In the genomic region with DNA sequence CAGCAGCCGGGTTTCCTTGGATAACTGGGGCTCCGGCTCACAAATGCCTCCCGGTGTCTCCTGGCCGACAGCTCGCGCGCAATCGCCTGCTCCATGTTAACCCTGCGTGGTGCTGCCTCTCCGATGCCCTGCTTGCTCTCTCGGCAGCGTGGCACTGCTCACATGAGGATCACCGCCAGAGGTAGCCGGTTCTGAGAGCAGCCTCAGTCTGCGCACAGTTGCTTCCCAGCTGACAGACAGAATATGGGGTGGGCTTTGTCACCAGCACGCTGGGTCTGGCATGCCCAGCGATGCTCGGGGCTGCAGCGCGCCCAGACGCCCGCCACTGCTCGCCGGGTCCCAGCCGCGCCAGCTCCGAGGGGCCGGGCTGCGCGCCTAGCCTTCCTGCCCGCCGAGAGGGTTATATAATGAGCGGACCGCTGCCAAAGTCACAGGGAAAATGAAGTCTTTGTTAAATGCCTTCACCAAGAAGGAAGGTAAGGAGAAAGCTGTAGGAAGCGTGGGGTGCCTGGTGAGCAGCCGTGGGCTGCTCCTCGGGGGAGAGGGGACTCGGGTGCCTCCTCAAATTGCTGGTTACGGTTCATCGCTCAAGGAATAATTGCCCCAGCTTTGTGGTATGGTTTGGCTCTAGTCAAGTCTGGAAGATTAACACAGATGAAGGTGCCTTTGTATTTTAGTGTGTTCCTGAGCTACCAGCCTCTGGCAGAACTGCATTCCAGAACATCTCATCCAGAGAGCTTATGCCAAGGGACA, we compare ENCODE assay signal across 8 mouse cellular contexts.
DNase-seq lines count a peak whose midpoint lies in the region; ATAC-seq lines count a peak whose summit lies in the region.

No protein-coding gene starts in this region.

- peak overlapping the region; percentile 68 for H3K4me2 ChIP-seq in heart, embryonic 12.5 days
- peak overlapping the region; percentile 62 for H3K4me2 ChIP-seq in midbrain, embryonic 12.5 days (replicated peaks)

- H3K4me1 ChIP-seq in heart, embryonic 12.5 days (replicated peaks): peaks cover 12% of the 10 kb centered on the region
- H3K4me1 ChIP-seq in midbrain, embryonic 12.5 days: peaks cover 14% of the 10 kb centered on the region

- no peaks in the 10 kb centered on the region for H3K9me3 ChIP-seq in heart, embryonic 12.5 days (replicated peaks)
- H3K9me3 ChIP-seq in midbrain, embryonic 12.5 days: no peaks in the 10 kb centered on the region

- peak overlapping the region; percentile 54 for H3K9ac ChIP-seq in heart, embryonic 12.5 days
- H3K9ac ChIP-seq in midbrain, embryonic 12.5 days (replicated peaks): peak overlapping the region; percentile 48

- peaks cover 66% of the 10 kb centered on the region for H3K27me3 ChIP-seq in heart, embryonic 12.5 days (replicated peaks)
- peaks cover 50% of the 10 kb centered on the region for H3K27me3 ChIP-seq in midbrain, embryonic 12.5 days

- DNase-seq in heart, adult 18-20 months: no peak
- DNase-seq in cerebellum, postnatal 36 days: peak; percentile 48 to 54
- peak; percentile 28 for DNase-seq in gonadal fat pad, adult 2 months (ENCODE audit: low read depth)
- peak; percentile 10 for DNase-seq in kidney, postnatal 14 days
- DNase-seq in gastrocnemius, postnatal 25 days: no peak
- no peak for DNase-seq in spleen, adult 18-20 months

- peak overlapping the region; percentile 35 for H3K4me3 ChIP-seq in heart, embryonic 12.5 days
- peak overlapping the region; percentile 38 for H3K4me3 ChIP-seq in midbrain, embryonic 12.5 days

- no peak for ATAC-seq in heart, embryonic 12.5 days (ENCODE audit: insufficient number of reproducible peaks, low FRiP score)
- peak; percentile 41; the same call in 1 of the 2 replicates for ATAC-seq in midbrain, embryonic 12.5 days (ENCODE audit: low FRiP score, low read depth)

- WGBS in heart, embryonic 12.5 days: 9% methylated on average over 40 of the region's 40 CpGs
- WGBS in midbrain, embryonic 12.5 days: 4% methylated on average over 40 of the region's 40 CpGs

- H3K36me3 ChIP-seq in heart, embryonic 12.5 days: no peaks in the 10 kb centered on the region
- no peaks in the 10 kb centered on the region for H3K36me3 ChIP-seq in midbrain, embryonic 12.5 days

- H3K27ac ChIP-seq in heart, embryonic 12.5 days (ENCODE audit: poor library complexity, severe bottlenecking): no peak overlapping the region
- 0 out of 2 replicates have a peak overlapping the region, but pooled peaks have one; percentile 35 for H3K27ac ChIP-seq in midbrain, embryonic 12.5 days (replicated peaks)

Comparison
In these comparisons a context has a peak if more than half of its experiments do, and no peak if none do; other contexts are left out.
1. DNase-seq: peak in cerebellum, postnatal 36 days (2 of 2), gonadal fat pad, adult 2 months (single experiment) and kidney, postnatal 14 days (single experiment); none in heart, adult 18-20 months (0 of 2), gastrocnemius, postnatal 25 days (single experiment) and spleen, adult 18-20 months (0 of 2).